Mouse (Mus musculus): ENCODE results near the gene Ccdc105.

DNA sequence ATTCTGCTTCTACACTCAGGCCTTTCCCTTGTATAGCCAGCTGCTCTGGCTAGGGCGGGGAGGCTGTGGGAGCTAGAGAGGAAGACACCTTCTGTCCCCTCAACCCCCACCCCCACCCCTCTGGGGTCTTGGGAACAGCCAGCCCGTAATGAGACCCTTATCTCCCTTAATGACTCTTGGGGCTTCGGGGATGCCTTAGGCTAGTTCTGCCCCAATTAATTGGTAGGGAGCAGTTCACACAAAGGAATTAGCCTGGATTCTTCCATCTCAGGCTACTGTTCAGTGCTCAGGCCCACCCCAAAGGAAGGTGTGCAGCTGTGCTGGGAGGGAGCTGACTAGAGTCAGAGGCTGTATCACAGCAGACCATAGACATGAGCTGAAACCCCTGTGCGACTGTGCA is 23.0 kb upstream of the Ccdc105 start:
- TF ChIP-seq POLR2A (IDR thresholded peaks at IDR 0.05; ENCODE audit: insufficient read depth, low read depth, low read length) (no peak), CTCF (IDR thresholded peaks at IDR 0.05; ENCODE audit: insufficient read depth, low read depth, low read length) (no peak)
